Mouse (Mus musculus) c-Kit-negative CD71-positive TER-119-positive erythroid progenitor cells, embryonic 14.5 days (primary cell): Measurements from ENCODE around the gene Kif4.

Source experiments
- DNase-seq: peaks from one replicate; pipeline ENCODE4 v3.0.0-alpha.2; 2013; ENCODE audit warnings: low read depth, low spot score

The Kif4 gene

GRCm38 (mm10) chrX:100730266-100730665, 104.7 kb downstream of the Kif4 start:
- no peak for DNase-seq

DNA sequence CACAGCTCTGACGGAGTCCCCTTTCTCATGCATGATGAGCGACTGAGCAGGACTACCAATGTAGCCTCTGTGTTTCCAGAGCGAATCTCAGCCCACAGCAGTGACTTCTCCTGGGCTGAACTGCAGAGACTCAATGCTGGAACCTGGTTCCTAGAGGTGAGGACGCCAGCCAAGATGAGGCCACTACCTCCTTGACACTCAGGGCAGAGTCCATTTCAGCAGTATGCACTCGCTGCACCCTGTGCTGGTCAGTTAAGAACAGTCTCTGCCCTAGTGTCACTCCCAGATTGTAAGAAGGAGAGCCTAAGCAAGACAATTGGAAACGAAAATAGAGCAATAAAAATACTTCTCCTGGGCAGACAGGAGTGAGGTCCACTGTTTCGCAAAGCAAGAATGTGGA, 108.8 kb downstream of the Kif4 start:
- DNase-seq: no peak

- DNase-seq: no peak
These were observed 113.4 kb downstream of the Kif4 start for GRCm38 (mm10) chrX:100738918-100739317.

DNA sequence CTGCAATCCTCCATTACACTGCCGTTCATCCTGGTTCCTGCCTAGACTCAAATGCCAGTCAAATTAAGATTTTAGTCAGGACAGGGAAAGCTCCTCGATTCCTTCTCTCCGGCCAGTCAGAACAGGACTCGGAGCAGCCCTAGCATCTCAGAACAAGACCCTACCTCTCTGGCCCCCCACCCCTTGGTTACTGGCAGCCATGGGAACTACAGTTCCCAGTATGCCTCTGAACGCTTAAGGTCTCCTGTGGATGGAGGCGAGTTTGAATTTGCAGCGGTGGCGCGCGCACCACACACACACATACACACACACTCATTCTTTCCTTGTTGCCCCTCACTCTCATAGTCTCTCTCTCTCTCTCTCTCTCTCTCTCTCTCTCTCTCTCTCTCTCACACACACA, 113.9 kb downstream of the Kif4 start:
- no peak for DNase-seq

DNA sequence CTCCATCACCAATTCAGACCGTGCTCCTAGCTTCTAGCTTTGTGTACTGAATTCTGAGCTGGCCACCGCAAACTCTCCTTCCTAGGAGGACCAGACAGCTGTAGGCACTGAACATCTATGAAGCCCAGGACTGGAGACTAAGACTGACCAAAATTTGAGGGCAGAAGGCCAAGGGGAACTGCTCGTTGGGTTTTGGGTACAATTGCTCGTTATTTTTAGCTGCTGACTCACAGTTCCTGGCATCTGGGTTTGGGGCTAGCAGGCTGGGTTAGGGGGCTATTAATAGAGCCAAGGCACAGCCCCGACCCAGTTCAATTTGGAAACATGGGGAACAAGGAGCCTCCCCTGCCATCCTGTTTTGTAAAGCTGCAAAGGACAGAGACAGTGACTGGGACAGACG, 115.2 kb downstream of the Kif4 start:
- DNase-seq: no peak

- DNase-seq: no peak
These were observed 116.4 kb downstream of the Kif4 start for GRCm38 (mm10) chrX:100741940-100742339.

DNA sequence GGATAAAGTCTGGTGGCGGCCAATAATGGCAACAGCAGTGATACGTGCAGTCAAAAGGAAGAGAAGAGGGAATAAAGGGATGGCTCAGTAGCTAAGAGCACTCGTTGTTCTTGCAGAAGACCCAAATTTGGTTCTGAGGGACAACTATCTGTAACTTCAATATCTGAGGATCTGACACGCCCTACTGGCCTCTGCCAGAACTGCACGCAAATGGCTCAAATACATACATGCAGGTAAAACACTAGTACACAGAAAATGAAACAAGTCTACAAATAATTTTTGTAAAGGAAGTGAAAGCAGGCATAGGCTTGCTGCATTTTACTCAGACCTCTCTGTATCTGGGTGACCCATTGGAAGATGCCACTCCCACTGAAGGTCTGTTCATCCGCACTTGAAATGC, 140.3 kb downstream of the Kif4 start:
- DNase-seq: no peak

DNA sequence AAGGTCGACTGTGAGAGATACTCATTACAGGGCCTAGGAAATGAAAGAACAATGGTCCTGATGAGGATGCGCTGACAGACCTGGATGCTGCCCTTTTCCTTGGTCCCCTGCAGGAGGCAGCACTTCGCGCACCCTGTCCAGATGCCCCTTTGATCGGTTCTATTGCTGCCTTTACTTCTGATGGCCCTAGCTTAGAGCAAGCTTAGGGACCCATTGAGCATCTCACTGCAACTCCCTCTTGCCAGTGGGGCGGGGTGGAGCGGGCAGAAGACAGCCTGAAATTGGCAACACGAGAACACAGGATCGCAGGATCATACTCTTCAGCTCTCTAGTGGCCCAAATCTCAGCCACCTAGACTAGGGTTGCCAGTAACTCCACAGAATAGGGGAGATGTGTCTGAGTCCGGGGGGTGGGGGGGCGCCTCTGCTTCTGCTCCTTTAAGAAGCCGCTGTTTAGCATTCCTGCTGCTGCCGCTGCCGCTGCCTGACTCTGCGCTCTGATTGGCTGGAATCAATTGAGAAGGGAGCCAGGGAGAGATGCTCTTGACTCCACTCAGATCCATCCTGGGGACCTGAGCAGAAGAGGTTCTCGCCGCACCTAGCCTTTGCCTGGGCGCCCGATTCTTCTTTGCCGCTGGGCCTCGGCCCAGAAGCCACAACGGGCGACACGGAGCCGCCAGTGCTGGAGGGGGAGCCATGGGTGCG, 141.8 kb downstream of the Kif4 start, which contains the start of gene Dlg3:
Dlg3 (plus strand) TSS at position 542 of the 704 bp plus-strand sequence.
- no peak for DNase-seq

- DNase-seq: no peak
These were observed 142.5 kb downstream of the Kif4 start for GRCm38 (mm10) chrX:100767885-100768626.

DNA sequence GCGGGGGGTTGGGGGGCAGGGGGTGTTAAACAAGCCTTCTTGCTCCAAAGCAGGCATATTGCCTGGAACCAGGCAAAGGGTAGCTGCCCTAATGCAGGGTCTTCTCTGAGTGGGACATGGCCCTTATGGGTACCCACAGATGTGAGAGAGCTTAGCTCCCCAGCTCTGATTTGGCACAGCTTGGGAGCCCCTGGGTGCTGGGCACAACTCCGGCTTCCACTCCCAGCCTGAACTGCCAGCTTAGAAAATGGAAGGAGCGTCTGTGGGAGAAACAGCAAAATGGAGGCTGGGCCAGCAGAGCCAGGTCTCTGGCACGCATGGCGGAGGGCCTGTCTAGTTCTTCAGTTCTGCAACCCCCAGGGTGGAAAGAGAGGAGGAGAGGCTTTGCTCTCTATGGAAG, 143.7 kb downstream of the Kif4 start:
- no peak for DNase-seq

DNA sequence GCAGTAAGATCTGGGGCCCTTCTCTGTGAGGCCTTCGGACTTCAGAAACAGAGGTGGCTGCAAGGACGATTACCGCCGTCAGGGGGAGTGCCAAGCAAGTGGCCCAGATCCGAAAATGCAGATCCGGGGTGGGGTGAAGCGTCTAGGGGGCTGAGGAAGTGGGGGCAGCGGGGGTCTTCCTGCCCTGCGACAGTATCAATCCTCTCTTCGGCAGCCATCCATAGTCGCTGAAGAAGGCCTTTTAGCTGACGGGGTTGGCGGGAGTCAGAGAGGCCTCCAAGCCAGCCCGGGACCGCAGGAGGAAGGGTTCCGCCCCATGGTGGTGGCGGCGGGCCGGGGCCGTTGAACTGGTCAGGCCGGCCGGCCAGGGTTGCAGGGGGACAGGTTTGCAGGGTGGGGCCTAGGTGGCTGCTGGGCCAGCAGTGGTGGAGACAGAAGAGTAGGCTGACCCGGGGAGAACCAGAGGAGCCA, 148.8 kb downstream of the Kif4 start:
- no peak for DNase-seq

DNA sequence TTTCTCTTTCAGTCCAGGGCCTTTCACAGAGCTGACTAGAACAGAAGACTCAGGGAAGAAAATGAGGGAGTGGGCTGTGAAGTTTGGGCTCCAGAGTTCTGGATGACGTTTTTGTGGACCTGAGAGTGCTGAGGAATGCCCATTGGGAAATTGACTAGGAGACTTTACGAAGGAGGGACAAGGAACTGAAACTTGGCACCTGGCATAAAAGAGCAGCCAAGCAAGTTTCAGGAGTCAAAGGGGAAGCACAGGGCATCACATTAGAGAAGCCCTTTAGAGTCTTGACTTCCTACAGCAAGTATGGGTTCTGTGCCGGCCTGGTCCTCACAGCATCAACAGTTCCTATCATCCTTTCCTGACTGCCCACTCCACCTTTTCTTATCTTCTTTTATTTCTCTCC, 149.9 kb downstream of the Kif4 start:
- DNase-seq: no peak

DNA sequence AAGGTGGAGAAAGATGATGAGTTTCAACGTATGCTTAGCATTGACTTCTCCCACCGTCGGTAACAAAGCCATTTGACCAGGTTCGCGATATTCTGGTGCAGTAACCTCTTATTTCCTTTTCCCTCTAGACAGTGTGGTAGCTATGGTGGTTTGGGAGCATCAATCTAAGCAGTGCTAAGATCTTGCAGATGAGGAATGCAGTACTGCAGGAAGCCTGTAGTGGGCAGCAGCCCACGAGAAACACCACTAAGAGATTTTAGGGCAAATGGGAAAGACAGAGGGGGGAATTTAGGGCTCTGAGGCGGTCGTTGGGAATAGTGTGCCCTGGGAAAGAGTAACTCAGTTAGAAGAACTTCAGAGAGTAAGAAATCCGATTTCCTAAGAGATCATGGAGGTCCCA, 151.0 kb downstream of the Kif4 start:
- no peak for DNase-seq
